Mouse (Mus musculus) MEL (cell line): ENCODE data around the gene Klhdc8a. TPM values are rescaled to one million over a fixed set of nuclear protein-coding genes. Genes with fewer than 3 reads are reported as not detected.

Experiments used
- DNase-seq: peaks from one replicate; pipeline ENCODE4 v3.0.0; 2011; ENCODE audit warnings: low read depth, low spot score
- H3K27ac ChIP-seq: 2 replicates; pipeline ENCODE4 v1.5.1; 2012; ENCODE audit warnings: low read depth, mild to moderate bottlenecking, control low read depth, low read length, moderate library complexity; ENCODE audit not compliant: control insufficient read depth
- H3K27me3 ChIP-seq, 2 experiments: fragments of 150-350 bp in 1 of 2; sonication (generic) in 1 of 2; 2 replicates each; pipeline ENCODE4 v1.6.1; 2012; ENCODE audit warnings: low read length in 2 of 2, mild to moderate bottlenecking in 2 of 2, improper control_type of control experiment in 1 of 2, moderate library complexity in 1 of 2; ENCODE audit not compliant: insufficient read depth in 2 of 2, control insufficient read depth in 1 of 2
- H3K36me3 ChIP-seq, 2 experiments: 2 replicates each; pipeline ENCODE4 v1.6.1; 2012 to 2014; ENCODE audit warnings: low read length in 2 of 2, improper control_type of control experiment in 1 of 2, inconsistent platforms in 1 of 2, mild to moderate bottlenecking in 1 of 2; ENCODE audit not compliant: insufficient read depth in 2 of 2, control insufficient read depth in 1 of 2
- H3K4me1 ChIP-seq, 2 experiments: fragments of 150-350 bp in 1 of 2; sonication (generic) in 1 of 2; 2 replicates each; pipeline ENCODE4 v1.6.1; 2012; ENCODE audit warnings: low read length in 2 of 2, improper control_type of control experiment in 1 of 2, mild to moderate bottlenecking in 1 of 2; ENCODE audit not compliant: insufficient read depth in 2 of 2, control insufficient read depth in 1 of 2
- H3K4me3 ChIP-seq, 2 experiments: fragments of 150-350 bp in 1 of 2; sonication (generic) in 1 of 2; 2 replicates each; pipeline ENCODE4 v1.5.1; 2012; ENCODE audit warnings: low read depth in 2 of 2, low read length in 2 of 2, mild to moderate bottlenecking in 2 of 2, moderate library complexity in 2 of 2, control low read depth in 1 of 2, improper control_type of control experiment in 1 of 2; ENCODE audit not compliant: control insufficient read depth in 1 of 2, insufficient read depth in 1 of 2
- H3K79me2 ChIP-seq: 2 replicates; pipeline ENCODE4 v1.6.1; 2012; ENCODE audit warnings: mild to moderate bottlenecking, low read length, moderate library complexity; ENCODE audit not compliant: control insufficient read depth, poor library complexity, insufficient read depth
- H3K9ac ChIP-seq: 2 replicates; pipeline ENCODE4 v1.6.1; 2012; ENCODE audit warnings: low read depth, mild to moderate bottlenecking, control low read depth, low read length, moderate library complexity; ENCODE audit not compliant: control insufficient read depth, poor library complexity, severe bottlenecking
- H3K9me3 ChIP-seq: fragments of 150-350 bp; sonication (generic); replicated peaks from 2 replicates; pipeline ENCODE4 v1.6.1; 2012; ENCODE audit warnings: mild to moderate bottlenecking, low read length, improper control_type of control experiment, moderate library complexity; ENCODE audit not compliant: insufficient read depth
- BHLHE40 ChIP-seq: IDR thresholded peaks from 2 replicates; pipeline ENCODE4 v1.6.1; 2012; ENCODE audit warnings: low read depth, mild to moderate bottlenecking, inconsistent platforms, low read length, improper control_type of control experiment, borderline replicate concordance
- CHD1 ChIP-seq: IDR thresholded peaks from 2 replicates; pipeline ENCODE4 v1.6.1; 2012; ENCODE audit warnings: low read depth, mild to moderate bottlenecking, inconsistent platforms, low read length, improper control_type of control experiment
- E2F4 ChIP-seq: IDR thresholded peaks from 2 replicates; pipeline ENCODE4 v1.6.1; 2011; ENCODE audit warnings: low read depth, low read length, improper control_type of control experiment, borderline replicate concordance
- EP300 ChIP-seq, 2 experiments: IDR thresholded peaks; 2 replicates each; pipeline ENCODE4 v1.6.1; 2011; ENCODE audit warnings: improper control_type of control experiment in 2 of 2, low read length in 2 of 2, low read depth in 1 of 2, mild to moderate bottlenecking in 1 of 2
- HCFC1 ChIP-seq: IDR thresholded peaks from 2 replicates; pipeline ENCODE4 v1.6.1; 2012; ENCODE audit warnings: low read depth, mild to moderate bottlenecking, inconsistent platforms, low read length, improper control_type of control experiment, moderate library complexity
- JUND ChIP-seq: IDR thresholded peaks from 2 replicates; pipeline ENCODE4 v1.6.1; 2011; ENCODE audit warnings: low read depth, mild to moderate bottlenecking, improper control_type of control experiment, low read length
- KAT2A ChIP-seq: conservative IDR thresholded peaks from 2 replicates; pipeline ENCODE4 v1.6.1; 2012; ENCODE audit warnings: low read depth, low read length, improper control_type of control experiment, inconsistent platforms
- MAFK ChIP-seq: IDR thresholded peaks from 2 replicates; pipeline ENCODE4 v1.6.1; 2011; ENCODE audit warnings: low read depth, mild to moderate bottlenecking, low read length, improper control_type of control experiment, borderline replicate concordance
- MEF2A ChIP-seq: IDR thresholded peaks from 2 replicates; pipeline ENCODE4 v1.6.1; 2014; ENCODE audit warnings: low read depth, mild to moderate bottlenecking, inconsistent platforms, low read length, improper control_type of control experiment; ENCODE audit not compliant: poor library complexity, insufficient replicate concordance, severe bottlenecking; ENCODE audit errors: extremely low read depth
- MYB ChIP-seq: IDR thresholded peaks from 2 replicates; pipeline ENCODE4 v1.6.1; 2011; ENCODE audit warnings: mild to moderate bottlenecking, low read depth, low read length, improper control_type of control experiment
- MYC ChIP-seq: IDR thresholded peaks from 2 replicates; pipeline ENCODE4 v1.6.1; 2011; ENCODE audit warnings: low read depth, mild to moderate bottlenecking, low read length, improper control_type of control experiment, moderate library complexity
- NRF1 ChIP-seq: IDR thresholded peaks from 2 replicates; pipeline ENCODE4 v1.6.1; 2014; ENCODE audit warnings: low read depth, mild to moderate bottlenecking, inconsistent platforms, low read length, improper control_type of control experiment, moderate library complexity; ENCODE audit not compliant: poor library complexity, insufficient read depth, severe bottlenecking
- POLR2A ChIP-seq, 2 experiments: IDR thresholded peaks; 2 replicates each; pipeline ENCODE4 v1.6.1; 2011 to 2012; ENCODE audit warnings: low read length in 2 of 2, mild to moderate bottlenecking in 2 of 2, control low read depth in 1 of 2, improper control_type of control experiment in 1 of 2, low read depth in 1 of 2, moderate library complexity in 1 of 2; ENCODE audit not compliant: control insufficient read depth in 1 of 2, insufficient read depth in 1 of 2, poor library complexity in 1 of 2
- POLR2AphosphoS2 ChIP-seq: IDR thresholded peaks from 2 replicates; pipeline ENCODE4 v1.6.1; 2011; ENCODE audit warnings: low read length, improper control_type of control experiment
- SMC3 ChIP-seq: IDR thresholded peaks from 2 replicates; pipeline ENCODE4 v1.6.1; 2011; ENCODE audit warnings: low read depth, low read length, improper control_type of control experiment
- UBTF ChIP-seq: IDR thresholded peaks from 2 replicates; pipeline ENCODE4 v1.6.1; 2012; ENCODE audit warnings: low read depth, mild to moderate bottlenecking, inconsistent platforms, low read length, improper control_type of control experiment, moderate library complexity, borderline replicate concordance; ENCODE audit not compliant: insufficient read depth
- ZKSCAN1 ChIP-seq: IDR thresholded peaks from 2 replicates; pipeline ENCODE4 v1.6.1; 2012; ENCODE audit warnings: low read depth, mild to moderate bottlenecking, inconsistent platforms, low read length, improper control_type of control experiment, moderate library complexity
- ZMIZ1 ChIP-seq: IDR thresholded peaks from 2 replicates; pipeline ENCODE4 v1.6.1; 2012; ENCODE audit warnings: low read depth, mild to moderate bottlenecking, inconsistent platforms, low read length, improper control_type of control experiment, moderate library complexity
- polyA plus RNA-seq, 2 experiments: library from polyadenylated mRNA; stranded (reverse) in 1 of 2; unstranded in 1 of 2; fragments of >175 nt in 1 of 2; fragments of >200 nt in 1 of 2; gene quantifications; 2 replicates each; pipeline versions ENCODE4 v1.2.1 to v1.2.4; 2012; ENCODE audit warnings: low replicate concordance in 2 of 2, low read depth in 1 of 2; ENCODE audit not compliant: insufficient read length in 2 of 2, insufficient read depth in 1 of 2, missing spikeins in 1 of 2
- total RNA-seq: library from RNA; depleted of rRNA; stranded (reverse); fragments of 300-350 nt; gene quantifications from 2 replicates; pipeline ENCODE4 v1.2.3, GENCODE M21; 2012

Gene Klhdc8a
- total and polyA plus RNA-seq, 3 experiments = not detected

- Histone ChIP-seq H3K36me3 (peaks cover 0 to 4% of the 10 kb centered on the region in 2 experiments; a peak in 2 of 4 replicates), H3K4me1 (peaks cover 0 to 6% of the 10 kb centered on the region in 2 experiments; a peak in 2 of 4 replicates), H3K9me3 (no peaks in the 10 kb centered on the region), H3K79me2 (no peaks in the 10 kb centered on the region), H3K27ac (no peak overlapping the region), H3K9ac (no peak overlapping the region), H3K4me3 (no peak overlapping the region), H3K27me3 (peaks cover 0 to 2% of the 10 kb centered on the region in 2 experiments; a peak in 1 of 4 replicates)
- DNase-seq = no peak
- no peak for TF ChIP-seq MAFK
- TF ChIP-seq MYB = no peak
- no peak for TF ChIP-seq HCFC1
- TF ChIP-seq SMC3 = no peak
- TF ChIP-seq E2F4 = no peak
- TF ChIP-seq MYC = no peak
- no peak for TF ChIP-seq UBTF
- TF ChIP-seq POLR2A (IDR thresholded peaks at IDR 0.05; ENCODE audit: control insufficient read depth in 1 of 2, insufficient read depth in 1 of 2, low read depth in 1 of 2, low read length in 2 of 2, poor library complexity in 1 of 2) = no peak
- TF ChIP-seq ZKSCAN1 = no peak
These were observed 33.1 kb upstream of the Klhdc8a start for GRCm38 (mm10) chr1:132265211-132265859.

DNA sequence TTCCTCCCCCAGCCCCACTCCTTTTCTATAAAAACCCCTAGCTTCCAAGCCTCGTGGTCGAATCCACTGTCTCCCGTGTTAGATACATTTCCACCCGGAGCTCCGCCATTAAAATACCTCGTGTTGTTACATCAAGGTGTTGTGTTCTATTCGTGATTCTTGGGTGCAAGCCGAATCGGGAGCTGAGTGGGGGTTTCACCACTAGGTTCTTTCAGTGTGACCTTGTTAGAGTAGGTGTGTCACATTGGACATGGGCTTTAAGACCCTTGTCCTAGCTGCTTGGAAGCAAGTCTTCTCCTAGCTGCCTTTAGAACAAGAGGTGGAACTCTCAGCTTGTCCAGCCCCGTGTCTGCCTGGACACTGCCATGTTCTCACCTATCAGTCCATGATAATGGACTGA lies 32.5 kb upstream of the Klhdc8a start:
- Histone ChIP-seq H3K9ac (no peak overlapping the region), H3K4me1 (peaks cover 0 to 6% of the 10 kb centered on the region in 2 experiments; a peak in 2 of 4 replicates), H3K27ac (no peak overlapping the region), H3K27me3 (peaks cover 0 to 2% of the 10 kb centered on the region in 2 experiments; a peak in 1 of 4 replicates), H3K36me3 (peaks cover 0 to 4% of the 10 kb centered on the region in 2 experiments; a peak in 2 of 4 replicates), H3K9me3 (no peaks in the 10 kb centered on the region), H3K79me2 (no peaks in the 10 kb centered on the region), H3K4me3 (no peak overlapping the region)
- DNase-seq = no peak
- TF ChIP-seq SMC3 = no peak
- no peak for TF ChIP-seq KAT2A
- TF ChIP-seq UBTF = no peak
- no peak for TF ChIP-seq HCFC1
- no peak for TF ChIP-seq MYB
- no peak for TF ChIP-seq JUND
- no peak for TF ChIP-seq MEF2A
- no peak for TF ChIP-seq BHLHE40
- TF ChIP-seq MYC = no peak
- no peak for TF ChIP-seq CHD1
- TF ChIP-seq ZMIZ1 = no peak
- TF ChIP-seq EP300 (IDR thresholded peaks at IDR 0.05; ENCODE audit: low read depth in 1 of 2, low read length in 2 of 2) = no peak
- TF ChIP-seq NRF1 = no peak
- TF ChIP-seq POLR2AphosphoS2 = no peak
